Mouse (Mus musculus) MEL (cell line): ENCODE results near the gene Syt1.

Experiments
- CHD2 ChIP-seq: IDR thresholded peaks from 2 replicates; pipeline ENCODE4 v1.6.1; 2011; ENCODE audit warnings: low read length, improper control_type of control experiment
- EP300 ChIP-seq, 2 experiments: IDR thresholded peaks; 2 replicates each; pipeline ENCODE4 v1.6.1; 2011; ENCODE audit warnings: improper control_type of control experiment in 2 of 2, low read length in 2 of 2, low read depth in 1 of 2, mild to moderate bottlenecking in 1 of 2
- MEF2A ChIP-seq: IDR thresholded peaks from 2 replicates; pipeline ENCODE4 v1.6.1; 2014; ENCODE audit warnings: low read depth, mild to moderate bottlenecking, inconsistent platforms, low read length, improper control_type of control experiment; ENCODE audit not compliant: poor library complexity, insufficient replicate concordance, severe bottlenecking; ENCODE audit errors: extremely low read depth

GRCm38 (mm10) chr10:108568925-108569324 is 441.9 kb downstream of the Syt1 start:
- TF ChIP-seq CHD2 (no peak), MEF2A (no peak), EP300 (IDR thresholded peaks at IDR 0.05; ENCODE audit: low read depth in 1 of 2, low read length in 2 of 2) (no peak)
